Mouse (Mus musculus): ENCODE results near the gene Slc19a2. TPM values are rescaled to one million over a fixed set of nuclear protein-coding genes. Genes with fewer than 3 reads are reported as not detected.
"Not testable (repeated sequence)": the region's sequence is repeated elsewhere in the genome, so short reads cannot be mapped to it uniquely, and the experiment has no call there.

Slc19a2 gene
- polyA plus RNA-seq, 1 experiment: not detected

DNA sequence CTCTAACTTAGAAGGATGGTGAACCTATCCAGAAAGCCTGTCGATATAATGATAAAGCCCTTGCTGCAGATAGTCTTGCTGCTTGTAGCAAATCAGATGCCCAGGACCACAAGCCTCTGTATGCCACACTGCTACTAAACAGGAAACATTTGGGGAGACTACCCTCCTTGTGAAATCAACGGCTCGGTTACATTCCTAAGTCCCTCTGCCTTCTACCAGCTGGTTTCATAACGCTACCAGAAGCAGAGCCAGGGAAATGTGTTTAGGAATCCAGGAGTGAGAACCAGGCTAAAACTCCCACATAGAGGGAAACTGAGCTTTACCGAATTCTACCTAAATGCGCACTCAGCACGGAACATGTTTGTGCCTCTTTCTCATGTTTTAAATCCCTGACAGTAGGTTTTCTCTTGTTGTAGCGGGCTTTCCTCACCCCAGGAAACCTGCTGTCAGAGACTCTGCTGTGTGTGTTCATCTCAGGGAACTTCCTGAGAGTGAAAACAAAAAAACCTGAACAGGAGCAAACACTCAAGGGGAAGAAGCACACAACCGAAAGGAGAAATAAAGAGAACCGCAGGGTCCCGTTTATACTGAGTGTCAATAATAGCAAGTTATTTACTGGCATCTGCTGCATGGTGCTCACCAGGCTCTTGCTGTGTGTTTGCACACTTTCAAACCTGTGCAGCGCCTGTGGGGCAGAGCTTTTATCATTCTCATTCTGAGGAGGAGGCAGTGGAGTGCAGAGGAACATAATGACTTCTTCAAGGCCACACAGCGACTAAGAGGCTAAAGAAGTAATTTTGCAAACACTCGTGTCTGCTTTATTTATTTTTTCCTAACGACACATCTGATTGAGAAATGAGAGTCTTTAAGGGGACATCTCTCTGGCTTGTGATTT is 30.8 kb upstream of the Slc19a2 start:
- TF ChIP-seq POLR2A (IDR thresholded peaks at IDR 0.05; ENCODE audit: insufficient read depth, low read depth, low read length) (no peak), CTCF (IDR thresholded peaks at IDR 0.05; ENCODE audit: insufficient read depth, low read depth, low read length) (no peak)
- H3K27ac ChIP-seq (ENCODE audit: insufficient read depth, low read depth, low read length): no peak overlapping the region
- H3K4me3 ChIP-seq (ENCODE audit: insufficient read depth, low read depth, low read length): no peak overlapping the region
- no peaks in the 10 kb centered on the region for H3K4me1 ChIP-seq (ENCODE audit: control insufficient read depth, insufficient read depth, low read length)
- WGBS: 48% methylated on average over 15 of the region's 15 CpGs

DNA sequence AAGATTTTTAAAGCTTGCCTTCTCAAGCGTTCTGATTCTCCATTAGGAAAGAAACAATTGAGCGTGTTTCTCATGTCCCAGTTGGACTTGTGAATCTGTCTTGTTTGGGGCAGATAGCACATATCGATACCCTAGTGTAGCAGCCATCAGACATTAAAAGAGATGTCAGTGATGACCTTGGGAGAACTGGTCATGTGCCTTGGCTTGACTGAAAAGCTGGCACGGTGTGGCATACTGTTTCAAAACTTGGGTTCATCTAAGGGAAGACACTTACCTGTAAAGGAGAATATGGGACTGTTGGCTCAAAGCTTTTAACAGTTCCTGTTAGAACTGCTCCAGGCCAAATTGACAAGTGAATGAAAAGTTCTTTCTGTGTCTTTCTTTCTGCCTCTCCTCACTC is 28.6 kb upstream of the Slc19a2 start:
- WGBS: 87% methylated on average over 4 of the region's 4 CpGs
- no peak overlapping the region for H3K27ac ChIP-seq (ENCODE audit: insufficient read depth, low read depth, low read length)
- no peak overlapping the region for H3K4me3 ChIP-seq (ENCODE audit: insufficient read depth, low read depth, low read length)
- H3K4me1 ChIP-seq (ENCODE audit: control insufficient read depth, insufficient read depth, low read length): no peaks in the 10 kb centered on the region
- TF ChIP-seq POLR2A (IDR thresholded peaks at IDR 0.05; ENCODE audit: insufficient read depth, low read depth, low read length) (no peak), CTCF (IDR thresholded peaks at IDR 0.05; ENCODE audit: insufficient read depth, low read depth, low read length) (no peak)

DNA sequence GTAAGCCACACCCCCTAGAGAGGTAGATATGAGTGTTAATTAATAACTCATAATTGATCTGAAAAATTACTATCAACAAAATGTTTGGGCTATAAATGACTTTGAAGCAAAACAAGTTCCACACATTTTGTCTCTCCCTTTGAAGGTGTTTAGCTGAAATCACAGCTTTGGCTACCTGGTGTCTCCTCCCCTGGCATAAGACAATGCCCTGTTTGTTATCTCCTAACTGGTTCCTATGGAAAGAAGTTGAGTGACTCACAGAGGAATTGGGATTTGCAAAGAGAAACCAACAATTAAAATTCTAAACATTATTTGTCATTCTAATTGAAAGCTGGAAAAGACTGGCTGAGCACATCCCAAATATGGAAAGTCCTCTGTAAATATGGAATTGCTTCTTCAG is 25.8 kb upstream of the Slc19a2 start:
- no peak overlapping the region for H3K4me3 ChIP-seq (ENCODE audit: insufficient read depth, low read depth, low read length)
- no peaks in the 10 kb centered on the region for H3K4me1 ChIP-seq (ENCODE audit: control insufficient read depth, insufficient read depth, low read length)
- no peak overlapping the region for H3K27ac ChIP-seq (ENCODE audit: insufficient read depth, low read depth, low read length)
- TF ChIP-seq CTCF (IDR thresholded peaks at IDR 0.05; ENCODE audit: insufficient read depth, low read depth, low read length) (no peak), POLR2A (IDR thresholded peaks at IDR 0.05; ENCODE audit: insufficient read depth, low read depth, low read length) (no peak)

DNA sequence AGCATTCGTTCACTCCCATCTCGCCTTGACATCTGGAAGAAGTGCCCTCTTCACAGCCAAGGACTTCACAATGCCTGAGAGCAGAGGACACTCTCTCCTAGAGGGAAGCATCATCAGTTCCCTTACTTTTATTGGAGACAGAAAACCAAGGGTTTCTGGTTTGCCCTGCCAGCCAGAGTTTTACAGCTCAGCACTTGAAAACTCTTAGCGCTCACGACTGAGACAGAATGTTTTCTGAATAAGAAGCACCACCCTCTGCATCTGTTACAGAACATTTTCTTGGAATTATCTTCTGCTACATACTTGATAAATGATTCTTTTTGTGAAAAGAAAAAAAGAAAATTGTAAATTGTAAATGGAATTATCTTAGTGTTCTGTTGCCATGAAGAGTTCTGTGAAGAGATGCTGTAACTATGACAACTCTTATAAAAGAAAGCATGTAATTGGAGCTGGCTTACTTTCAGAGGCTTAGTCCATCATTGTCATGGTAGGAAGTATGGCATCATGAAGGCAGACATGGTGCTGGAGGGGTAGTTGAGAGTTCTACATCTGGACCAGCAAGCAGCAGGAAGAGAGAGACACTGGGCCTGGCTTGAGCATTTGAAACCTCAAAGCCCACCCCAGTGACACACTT is 16.8 kb upstream of the Slc19a2 start:
- H3K4me3 ChIP-seq (ENCODE audit: insufficient read depth, low read depth, low read length); H3K4me1 ChIP-seq (ENCODE audit: control insufficient read depth, insufficient read depth, low read length); H3K27ac ChIP-seq (ENCODE audit: insufficient read depth, low read depth, low read length): not testable (repeated sequence)
- 55% methylated on average over 2 of the region's 4 CpGs for WGBS

DNA sequence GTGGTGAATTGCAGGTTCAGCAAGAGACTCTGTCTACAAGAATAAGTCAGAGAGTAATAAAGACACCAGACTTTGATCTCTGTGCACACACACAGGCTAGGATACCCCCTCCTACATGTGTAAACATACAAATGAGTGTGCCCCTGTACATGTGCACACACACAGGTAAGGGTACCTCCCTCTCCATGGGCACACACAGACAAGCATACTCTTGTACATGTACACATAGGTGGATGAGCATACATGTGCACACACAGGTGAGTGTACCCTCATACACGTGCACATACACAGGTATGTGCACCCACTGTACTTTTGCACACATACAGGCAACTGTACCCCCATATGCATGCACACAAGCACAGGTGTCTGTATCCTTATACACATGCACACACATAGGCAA is 15.4 kb upstream of the Slc19a2 start:
- no peak overlapping the region for H3K27ac ChIP-seq (ENCODE audit: insufficient read depth, low read depth, low read length)
- H3K4me3 ChIP-seq (ENCODE audit: insufficient read depth, low read depth, low read length): no peak overlapping the region
- no peak for TF ChIP-seq POLR2A (IDR thresholded peaks at IDR 0.05; ENCODE audit: insufficient read depth, low read depth, low read length)
- TF ChIP-seq CTCF (IDR thresholded peaks at IDR 0.05; ENCODE audit: insufficient read depth, low read depth, low read length): no peak
- no peaks in the 10 kb centered on the region for H3K4me1 ChIP-seq (ENCODE audit: control insufficient read depth, insufficient read depth, low read length)
- 79% methylated on average over 1 of the region's 1 CpGs for WGBS

DNA sequence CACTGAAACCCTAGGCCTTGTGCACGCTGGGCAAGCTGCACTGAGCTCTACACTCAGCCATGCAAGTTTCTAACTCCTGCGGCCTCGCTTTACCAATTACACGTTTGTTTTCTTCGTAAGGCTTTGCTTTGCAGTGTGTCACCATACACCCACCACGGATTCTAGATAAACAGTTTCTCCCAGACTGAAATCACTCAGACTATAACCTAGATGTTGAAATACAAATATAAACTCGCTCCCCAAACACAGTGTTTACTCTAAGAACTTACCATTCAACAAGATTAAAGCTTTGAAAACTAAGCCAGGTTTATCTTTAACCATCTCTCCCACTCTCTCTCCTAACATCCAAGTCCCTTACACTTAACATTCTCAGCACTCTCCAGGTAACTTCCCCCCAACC is 13.8 kb upstream of the Slc19a2 start:
- Histone ChIP-seq H3K4me3 (ENCODE audit: insufficient read depth, low read depth, low read length) (no peak overlapping the region), H3K27ac (ENCODE audit: insufficient read depth, low read depth, low read length) (no peak overlapping the region), H3K4me1 (ENCODE audit: control insufficient read depth, insufficient read depth, low read length) (no peaks in the 10 kb centered on the region)
- WGBS: 64% methylated on average over 7 of the region's 7 CpGs
- TF ChIP-seq CTCF (IDR thresholded peaks at IDR 0.05; ENCODE audit: insufficient read depth, low read depth, low read length) (no peak), POLR2A (IDR thresholded peaks at IDR 0.05; ENCODE audit: insufficient read depth, low read depth, low read length) (no peak)

DNA sequence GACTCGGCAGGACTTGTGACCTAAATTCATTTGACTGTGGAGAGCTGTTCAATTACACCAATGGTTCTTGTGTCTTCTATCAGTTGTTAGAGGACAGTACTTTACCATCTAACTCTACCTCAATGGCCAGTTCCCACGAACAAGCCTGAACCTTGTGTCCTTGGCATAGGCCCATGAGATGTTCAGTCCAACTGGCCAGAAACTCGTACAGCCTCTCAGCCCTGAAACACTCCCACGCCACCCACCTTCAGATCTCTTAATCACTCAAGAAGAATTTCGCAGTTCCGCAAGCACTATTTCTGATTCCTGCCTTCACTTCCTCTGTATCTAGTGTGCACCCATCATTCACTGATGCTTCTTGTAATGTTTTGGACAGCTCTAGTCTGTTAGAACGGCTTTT is 12.8 kb upstream of the Slc19a2 start:
- TF ChIP-seq POLR2A (IDR thresholded peaks at IDR 0.05; ENCODE audit: insufficient read depth, low read depth, low read length) (no peak), CTCF (IDR thresholded peaks at IDR 0.05; ENCODE audit: insufficient read depth, low read depth, low read length) (no peak)
- 62% methylated on average over 7 of the region's 7 CpGs for WGBS
- no peak overlapping the region for H3K4me3 ChIP-seq (ENCODE audit: insufficient read depth, low read depth, low read length)
- no peak overlapping the region for H3K27ac ChIP-seq (ENCODE audit: insufficient read depth, low read depth, low read length)
- no peaks in the 10 kb centered on the region for H3K4me1 ChIP-seq (ENCODE audit: control insufficient read depth, insufficient read depth, low read length)

DNA sequence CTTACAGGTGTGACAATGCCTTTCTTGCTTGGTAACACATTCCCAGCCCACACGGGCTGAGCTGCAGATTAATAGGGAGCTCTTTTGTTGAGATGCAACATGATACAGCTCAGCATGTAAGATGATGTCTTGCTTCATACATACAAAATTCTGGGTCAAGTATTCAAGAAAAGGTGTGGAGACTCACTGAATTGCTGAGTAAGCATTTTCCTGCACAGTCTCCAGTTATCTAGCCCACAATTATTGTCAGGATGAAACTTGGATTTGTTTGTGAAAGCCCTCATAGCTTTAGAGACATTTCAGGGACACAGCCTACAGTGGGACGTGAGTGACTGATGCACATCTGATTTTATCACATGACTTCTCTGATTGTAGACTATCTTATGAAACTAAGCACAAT is 7.4 kb upstream of the Slc19a2 start:
- Histone ChIP-seq H3K27ac (ENCODE audit: insufficient read depth, low read depth, low read length) (no peak overlapping the region), H3K4me1 (ENCODE audit: control insufficient read depth, insufficient read depth, low read length) (no peaks in the 10 kb centered on the region), H3K4me3 (ENCODE audit: insufficient read depth, low read depth, low read length) (no peak overlapping the region)
- TF ChIP-seq POLR2A (IDR thresholded peaks at IDR 0.05; ENCODE audit: insufficient read depth, low read depth, low read length) (no peak), CTCF (IDR thresholded peaks at IDR 0.05; ENCODE audit: insufficient read depth, low read depth, low read length) (no peak)
- WGBS: 79% methylated on average over 2 of the region's 2 CpGs

DNA sequence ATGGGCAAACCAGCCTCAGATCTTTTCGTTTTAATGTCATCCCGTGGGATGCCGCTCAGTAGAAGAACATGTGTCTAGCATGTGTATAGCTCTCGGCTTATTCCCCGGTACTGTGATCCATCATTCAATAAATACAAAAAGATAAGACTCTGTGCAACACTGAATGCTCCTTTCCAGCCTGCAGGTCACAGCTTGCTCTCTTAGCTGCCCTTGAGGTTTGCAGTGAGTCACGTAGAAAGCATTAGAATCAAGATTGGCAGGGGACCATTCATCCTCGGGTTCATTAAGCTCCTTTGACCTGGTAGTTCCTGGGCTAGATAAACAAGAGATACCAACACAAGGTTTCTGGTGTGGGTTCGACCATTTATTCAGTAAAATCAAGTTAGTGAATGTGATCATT is 6.0 kb upstream of the Slc19a2 start:
- Histone ChIP-seq H3K27ac (ENCODE audit: insufficient read depth, low read depth, low read length) (no peak overlapping the region), H3K4me1 (ENCODE audit: control insufficient read depth, insufficient read depth, low read length) (peaks cover 3% of the 10 kb centered on the region; the same call in 1 of the 2 replicates), H3K4me3 (ENCODE audit: insufficient read depth, low read depth, low read length) (no peak overlapping the region)
- TF ChIP-seq CTCF (IDR thresholded peaks at IDR 0.05; ENCODE audit: insufficient read depth, low read depth, low read length): no peak
- TF ChIP-seq POLR2A (IDR thresholded peaks at IDR 0.05; ENCODE audit: insufficient read depth, low read depth, low read length): no peak
- WGBS: 81% methylated on average over 8 of the region's 8 CpGs
